ENCODE assay signal across 8 mouse cellular contexts in genomic region chr16:17251539-17251938, GRCm38 (mm10). TPM values are rescaled to one million over a fixed set of nuclear protein-coding genes. Genes with fewer than 3 reads are reported as not detected.
DNase-seq lines count a peak whose midpoint lies in the region; ATAC-seq lines count a peak whose summit lies in the region.

No protein-coding gene starts in this region.

- peak; percentile 70 for DNase-seq in cerebellum, adult 11 months
- peak; percentile 50 to 66 for DNase-seq in right cerebral cortex, postnatal 10 days (ENCODE audit: low spot score in 2 of 2)
- DNase-seq in right cerebral cortex, postnatal 14 days: no peak
- peak; percentile 97 for DNase-seq in kidney, adult 18-20 months
- peak; percentile 86 for DNase-seq in lung, adult 18-20 months
- no peak for DNase-seq in c-Kit-positive CD71-positive TER-119-positive erythroid progenitor cells, embryonic 14.5 days (ENCODE audit: low spot score)

- no peak; the same call in 1 of the 2 replicates for ATAC-seq in cerebellum, adult (ENCODE audit: insufficient number of reproducible peaks, low FRiP score, low TSS enrichment)
- ATAC-seq in megakaryocyte, adult 5-6 weeks (ENCODE audit: poor library complexity, severe bottlenecking): no peak

RNA-seq across cellular contexts. Expression of gene Hic2, which starts 18.2 kb away (rescaled TPM):
- total RNA-seq in megakaryocyte, adult 5-6 weeks (2015): 0.91 and 1.5 TPM in 2 replicates
- total RNA-seq in megakaryocyte, adult 5-6 weeks (2017): 0.77 and 0.89 TPM in 2 replicates

RNA-seq across cellular contexts. Expression of gene Tmem191c, which starts 24.3 kb away (rescaled TPM):
- total RNA-seq in megakaryocyte, adult 5-6 weeks (2015): 1.0 and 2.1 TPM in 2 replicates
- 2.9 and 4.1 TPM in 2 replicates for total RNA-seq in megakaryocyte, adult 5-6 weeks (2017)

RNA-seq across cellular contexts. Expression of gene Rimbp3, which starts 43.1 kb away (rescaled TPM):
- total RNA-seq in megakaryocyte, adult 5-6 weeks (2015): not detected in 2 replicates
- total RNA-seq in megakaryocyte, adult 5-6 weeks (2017): 0.04 TPM in 1 of 2 replicates, not detected in the other

RNA-seq across cellular contexts. Expression of gene Ube2l3, which starts 49.1 kb away (rescaled TPM):
- 373 and 400 TPM in 2 replicates for total RNA-seq in megakaryocyte, adult 5-6 weeks (2015)
- 128 and 144 TPM in 2 replicates for total RNA-seq in megakaryocyte, adult 5-6 weeks (2017)

Comparison
In these comparisons a context has a peak if more than half of its experiments do, and no peak if none do; other contexts are left out.
1. DNase-seq: peak in cerebellum, adult 11 months (single experiment), right cerebral cortex, postnatal 10 days (2 of 2), kidney, adult 18-20 months (single experiment) and lung, adult 18-20 months (2 of 2); none in right cerebral cortex, postnatal 14 days (single experiment) and c-Kit-positive CD71-positive TER-119-positive erythroid progenitor cells, embryonic 14.5 days (single experiment).